In the genomic region with DNA sequence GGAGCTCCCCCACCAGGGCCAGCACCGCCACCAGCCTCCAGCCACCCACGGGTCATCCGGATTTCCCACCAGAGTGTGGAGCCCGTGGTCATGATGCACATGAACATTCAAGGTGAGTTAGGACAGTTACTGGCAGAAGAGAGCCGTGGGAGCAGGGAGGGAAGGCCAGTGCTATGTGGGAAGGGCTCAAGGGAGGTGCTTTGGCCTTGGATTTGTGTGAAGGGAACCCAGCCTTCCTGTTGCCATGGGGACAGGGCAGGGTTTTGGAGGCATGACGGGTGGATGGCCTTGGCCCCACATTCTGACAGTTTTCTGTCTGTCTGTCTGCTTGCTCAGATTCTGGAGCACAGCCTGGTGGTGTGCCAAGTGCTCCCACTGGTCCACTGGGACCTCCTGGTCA, we compare ENCODE assay signal across 34 mouse cellular contexts. TPM values are rescaled to one million over a fixed set of nuclear protein-coding genes. Genes with fewer than 3 reads are reported as not detected.
DNase-seq lines count a peak whose midpoint lies in the region; ATAC-seq and TF ChIP-seq lines count a peak whose summit lies in the region.
"Had no signal": no experiment of that assay in that cellular context is flagged by ENCODE, and none has a peak within 500 bp of the region (broad histone marks: within the 10 kb centered on the region; RNA-seq: fewer than 3 reads in every experiment).

No protein-coding gene starts in this region.

- H3K4me1 ChIP-seq in forebrain, embryonic 10.5 days, result peaks cover 6% of the 10 kb centered on the region
- peaks cover 20% of the 10 kb centered on the region for H3K4me1 ChIP-seq in forebrain, embryonic 13.5 days
- no peaks in the 10 kb centered on the region for H3K4me1 ChIP-seq in midbrain, postnatal 0 days (ENCODE audit: insufficient read depth, low read length)
- H3K4me1 ChIP-seq in kidney, adult 2 months (ENCODE audit: control insufficient read depth, insufficient read depth, low read length), result no peaks in the 10 kb centered on the region
- H3K4me1 ChIP-seq: stomach, embryonic 15.5 days had no signal

- intact Hi-C loops in left cerebral cortex, postnatal 4 days (cut with DNase I), result no loop called here

- no peaks in the 10 kb centered on the region for H3K27me3 ChIP-seq in forebrain, embryonic 10.5 days (ENCODE audit: poor library complexity, severe bottlenecking)
- no peaks in the 10 kb centered on the region for H3K27me3 ChIP-seq in forebrain, embryonic 13.5 days
- H3K27me3 ChIP-seq in midbrain, postnatal 0 days (ENCODE audit: insufficient read depth, low read length), result no peaks in the 10 kb centered on the region
- no peaks in the 10 kb centered on the region for H3K27me3 ChIP-seq in kidney, adult 2 months (replicated peaks; ENCODE audit: control insufficient read depth, insufficient read depth, low read length)
- H3K27me3 ChIP-seq: forebrain, embryonic 15.5 days; heart, embryonic 12.5 days; hindbrain, embryonic 15.5 days; kidney, embryonic 15.5 days; liver, embryonic 12.5 days; megakaryocyte, embryonic 14.5 days; midbrain, embryonic 12.5 days; stomach, embryonic 15.5 days had no signal

- H3K4me3 ChIP-seq in forebrain, embryonic 10.5 days, result 0 out of 2 replicates have a peak overlapping the region, but pooled peaks have one; percentile 7
- H3K4me3 ChIP-seq in forebrain, embryonic 13.5 days, result no peak overlapping the region
- H3K4me3 ChIP-seq in midbrain, postnatal 0 days (ENCODE audit: low read depth, low read length), result no peak overlapping the region
- H3K4me3 ChIP-seq in kidney, adult 2 months (ENCODE audit: insufficient read depth, low read depth, low read length), result no peak overlapping the region
- H3K4me3 ChIP-seq: forebrain, embryonic 15.5 days; heart, adult 2 months; heart, embryonic 12.5 days; hindbrain, embryonic 15.5 days; kidney, embryonic 15.5 days; layer of hippocampus, adult 2 months; liver, embryonic 12.5 days; megakaryocyte, embryonic 14.5 days; midbrain, embryonic 12.5 days; stomach, embryonic 15.5 days had no signal

- no peak for DNase-seq in forebrain, embryonic 10.5 days (ENCODE audit: extremely low spot score, low spot score)
- DNase-seq in R1 (ENCODE audit: low read depth, low spot score), result peak; percentile 66
- DNase-seq in adrenal gland, adult 2 months, result peak; percentile 94
- DNase-seq in adrenal gland, postnatal 36 days, result peak; percentile 91 to 92
- no peak for DNase-seq in midbrain, postnatal 0 days (ENCODE audit: low spot score)
- no peak for DNase-seq in left cerebral cortex, postnatal 4 days
- DNase-seq in kidney, adult 2 months, result no peak
- DNase-seq: cerebellum, adult 8-10 months; cerebellum, postnatal 36 days; gastrocnemius, postnatal 36 days; heart, adult 2 months; heart, postnatal 4 days; kidney, adult 11 months; kidney, postnatal 25 days; liver, postnatal 0 days; lung, postnatal 4 days; retina, postnatal 1 day; right cerebral cortex, postnatal 14 days; thymus, adult 2 months had no signal

- no peak overlapping the region for H3K9ac ChIP-seq in forebrain, embryonic 13.5 days
- H3K9ac ChIP-seq in midbrain, postnatal 0 days (replicated peaks; ENCODE audit: low read length, poor library complexity, severe bottlenecking), result no peak overlapping the region
- H3K9ac ChIP-seq: forebrain, embryonic 15.5 days; heart, embryonic 12.5 days; hindbrain, embryonic 15.5 days; kidney, embryonic 15.5 days; liver, embryonic 12.5 days; liver, postnatal 0 days; midbrain, embryonic 12.5 days; stomach, embryonic 15.5 days had no signal

- WGBS in forebrain, embryonic 10.5 days, result 92% methylated on average over 6 of the region's 6 CpGs
- 92% methylated on average over 6 of the region's 6 CpGs for WGBS in forebrain, embryonic 13.5 days
- 84% methylated on average over 6 of the region's 6 CpGs for WGBS in midbrain, postnatal 0 days
- 91% methylated on average over 6 of the region's 6 CpGs for WGBS in kidney, adult 2 months

- no peak for TF ChIP-seq POLR2A in kidney, adult 2 months (IDR thresholded peaks at IDR 0.05; ENCODE audit: low read depth, low read length)

- no peak overlapping the region for H3K4me2 ChIP-seq in forebrain, embryonic 13.5 days
- no peak overlapping the region for H3K4me2 ChIP-seq in midbrain, postnatal 0 days (ENCODE audit: low read depth, low read length, poor library complexity, severe bottlenecking)
- H3K4me2 ChIP-seq: forebrain, embryonic 15.5 days; heart, embryonic 12.5 days; hindbrain, embryonic 15.5 days; kidney, embryonic 15.5 days; liver, embryonic 12.5 days; midbrain, embryonic 12.5 days; stomach, embryonic 15.5 days had no signal

- peaks cover 98% of the 10 kb centered on the region for H3K36me3 ChIP-seq in forebrain, embryonic 10.5 days (replicated peaks)
- peaks cover 91% of the 10 kb centered on the region for H3K36me3 ChIP-seq in forebrain, embryonic 13.5 days (ENCODE audit: poor library complexity, severe bottlenecking)
- H3K36me3 ChIP-seq in midbrain, postnatal 0 days (ENCODE audit: insufficient read depth, low read length), result peaks cover 84% of the 10 kb centered on the region
- H3K36me3 ChIP-seq in kidney, adult 2 months (ENCODE audit: control insufficient read depth, insufficient read depth, low read length), result peaks cover 19% of the 10 kb centered on the region

- no peak for ATAC-seq in forebrain, embryonic 13.5 days
- no peak for ATAC-seq in midbrain, postnatal 0 days (ENCODE audit: low FRiP score)
- ATAC-seq: forebrain, embryonic 15.5 days; inflammation-experienced regulatory T-cells, adult 6 months; liver, embryonic 12.5 days; liver, postnatal 0 days had no signal

- TF ChIP-seq CTCF in midbrain, postnatal 0 days (IDR thresholded peaks at IDR 0.05), result no peak
- TF ChIP-seq CTCF in kidney, adult 2 months (conservative IDR thresholded peaks at IDR 0.05; ENCODE audit: insufficient read depth, insufficient read length, low read depth, low read length), result no peak

- H3K9me3 ChIP-seq in forebrain, embryonic 10.5 days, result peaks cover 4% of the 10 kb centered on the region; the same call in 1 of the 2 replicates
- no peaks in the 10 kb centered on the region for H3K9me3 ChIP-seq in forebrain, embryonic 13.5 days (replicated peaks)
- no peaks in the 10 kb centered on the region for H3K9me3 ChIP-seq in midbrain, postnatal 0 days (ENCODE audit: low read length)
- H3K9me3 ChIP-seq: forebrain, embryonic 15.5 days; hindbrain, embryonic 15.5 days; kidney, embryonic 15.5 days; liver, embryonic 12.5 days; midbrain, embryonic 12.5 days; stomach, embryonic 15.5 days had no signal

- no peak overlapping the region for H3K27ac ChIP-seq in forebrain, embryonic 10.5 days
- no peak overlapping the region for H3K27ac ChIP-seq in forebrain, embryonic 13.5 days
- H3K27ac ChIP-seq in midbrain, postnatal 0 days (ENCODE audit: low read depth, low read length), result no peak overlapping the region
- no peak overlapping the region for H3K27ac ChIP-seq in kidney, adult 2 months (ENCODE audit: insufficient read depth, low read depth, low read length)
- H3K27ac ChIP-seq: forebrain, embryonic 15.5 days; heart, adult 2 months; hindbrain, embryonic 15.5 days; kidney, embryonic 15.5 days; layer of hippocampus, adult 2 months; liver, embryonic 12.5 days; midbrain, embryonic 12.5 days; stomach, embryonic 15.5 days had no signal

RNA-seq across cellular contexts. Expression of gene Bag6, which starts 7.0 kb away (rescaled TPM):
- polyA plus RNA-seq in forebrain, embryonic 10.5 days (2016; fragmentation: Nextera tagmentation; extraction: Ambion mirVana), result 65.9 and 69.0 TPM in 2 replicates
- polyA plus RNA-seq in forebrain, embryonic 13.5 days (2015; fragmentation: Nextera tagmentation; extraction: Ambion mirVana), result 82.5 and 82.6 TPM in 2 replicates
- total RNA-seq in adrenal gland, adult 2 months (2021), result 100 to 1,000 TPM; 389 to 403 TPM
- polyA plus RNA-seq in adrenal gland, adult 2 months (2012; rRNA removed), result 433 and 470 TPM in 2 replicates
- total RNA-seq in adrenal gland, postnatal 36 days (2021), result 100 to 1,000 TPM; 372 to 389 TPM
- 330 and 339 TPM in 2 replicates for total RNA-seq in midbrain, postnatal 0 days (2014; rRNA removed)
- 62.3 and 68.9 TPM in 2 replicates for polyA plus RNA-seq in midbrain, postnatal 0 days (2015; fragmentation: Nextera tagmentation; extraction: Ambion mirVana)
- total RNA-seq in left cerebral cortex, postnatal 4 days (2021), result 100 to 1,000 TPM; 395 to 410 TPM
- 145 and 160 TPM in 2 replicates for polyA plus RNA-seq in kidney, adult 2 months (2012; rRNA removed)

RNA-seq across cellular contexts. Expression of gene Apom, which starts 10.1 kb away (rescaled TPM):
- 0.74 and 0.97 TPM in 2 replicates for polyA plus RNA-seq in forebrain, embryonic 10.5 days (2016; fragmentation: Nextera tagmentation; extraction: Ambion mirVana)
- 0.93 and 0.99 TPM in 2 replicates for polyA plus RNA-seq in forebrain, embryonic 13.5 days (2015; fragmentation: Nextera tagmentation; extraction: Ambion mirVana)
- total RNA-seq in adrenal gland, adult 2 months (2021), result under 1 TPM in 1 of 2 experiments, not detected in 1; 0.78 TPM
- 0.22 TPM in 1 of 2 replicates, not detected in the other for polyA plus RNA-seq in adrenal gland, adult 2 months (2012; rRNA removed)
- total RNA-seq in adrenal gland, postnatal 36 days (2021), result not detected
- 0.44 TPM in 1 of 2 replicates, not detected in the other for total RNA-seq in midbrain, postnatal 0 days (2014; rRNA removed)
- 0.22 TPM in 1 of 2 replicates, not detected in the other for polyA plus RNA-seq in midbrain, postnatal 0 days (2015; fragmentation: Nextera tagmentation; extraction: Ambion mirVana)
- total RNA-seq in left cerebral cortex, postnatal 4 days (2021), result under 1 TPM in 1 of 2 experiments, not detected in 1; 0.52 TPM
- 138 and 157 TPM in 2 replicates for polyA plus RNA-seq in kidney, adult 2 months (2012; rRNA removed)
- total RNA-seq: gastrocnemius, adult 18-20 months; gastrocnemius, postnatal 36 days; heart, adult 2 months; heart, postnatal 4 days; layer of hippocampus, postnatal 25 days; left cerebral cortex, adult 8-10 months; left cerebral cortex, postnatal 36 days had no signal
- polyA plus RNA-seq: heart, adult 2 months; inflammation-experienced regulatory T-cells, adult 6 months had no signal

RNA-seq across cellular contexts. Expression of gene D17H6S53E, which starts 15.8 kb away (rescaled TPM):
- polyA plus RNA-seq in forebrain, embryonic 10.5 days (2016; fragmentation: Nextera tagmentation; extraction: Ambion mirVana), result 7.8 and 10.6 TPM in 2 replicates
- 8.3 and 8.6 TPM in 2 replicates for polyA plus RNA-seq in forebrain, embryonic 13.5 days (2015; fragmentation: Nextera tagmentation; extraction: Ambion mirVana)
- total RNA-seq in adrenal gland, adult 2 months (2021), result 10 to 100 TPM; 23.4 to 32.0 TPM
- polyA plus RNA-seq in adrenal gland, adult 2 months (2012; rRNA removed), result 27.7 and 45.5 TPM in 2 replicates
- total RNA-seq in adrenal gland, postnatal 36 days (2021), result 10 to 100 TPM; 25.0 to 29.5 TPM
- total RNA-seq in midbrain, postnatal 0 days (2014; rRNA removed), result 10.7 and 28.0 TPM in 2 replicates
- polyA plus RNA-seq in midbrain, postnatal 0 days (2015; fragmentation: Nextera tagmentation; extraction: Ambion mirVana), result 9.6 and 10.3 TPM in 2 replicates
- total RNA-seq in left cerebral cortex, postnatal 4 days (2021), result 10 to 100 TPM; 19.8 to 20.1 TPM
- 10.7 and 12.9 TPM in 2 replicates for polyA plus RNA-seq in kidney, adult 2 months (2012; rRNA removed)

RNA-seq across cellular contexts. Expression of gene Csnk2b, which starts 20.1 kb away (rescaled TPM):
- polyA plus RNA-seq in forebrain, embryonic 10.5 days (2016; fragmentation: Nextera tagmentation; extraction: Ambion mirVana), result 290 and 303 TPM in 2 replicates
- polyA plus RNA-seq in forebrain, embryonic 13.5 days (2015; fragmentation: Nextera tagmentation; extraction: Ambion mirVana), result 339 and 356 TPM in 2 replicates
- total RNA-seq in adrenal gland, adult 2 months (2021), result 100 to 1,000 TPM; 212 to 337 TPM
- polyA plus RNA-seq in adrenal gland, adult 2 months (2012; rRNA removed), result 358 and 360 TPM in 2 replicates
- total RNA-seq in adrenal gland, postnatal 36 days (2021), result 100 to 1,000 TPM; 207 to 209 TPM
- total RNA-seq in midbrain, postnatal 0 days (2014; rRNA removed), result 245 and 287 TPM in 2 replicates
- polyA plus RNA-seq in midbrain, postnatal 0 days (2015; fragmentation: Nextera tagmentation; extraction: Ambion mirVana), result 325 and 332 TPM in 2 replicates
- total RNA-seq in left cerebral cortex, postnatal 4 days (2021), result 100 to 1,000 TPM; 210 to 214 TPM
- 434 and 474 TPM in 2 replicates for polyA plus RNA-seq in kidney, adult 2 months (2012; rRNA removed)

RNA-seq across cellular contexts. Expression of gene Gpank1, which starts 20.7 kb away (rescaled TPM):
- 33.9 and 42.2 TPM in 2 replicates for polyA plus RNA-seq in forebrain, embryonic 10.5 days (2016; fragmentation: Nextera tagmentation; extraction: Ambion mirVana)
- polyA plus RNA-seq in forebrain, embryonic 13.5 days (2015; fragmentation: Nextera tagmentation; extraction: Ambion mirVana), result 32.4 and 33.3 TPM in 2 replicates
- total RNA-seq in adrenal gland, adult 2 months (2021), result 10 to 100 TPM; 12.4 to 12.8 TPM
- 13.3 and 15.8 TPM in 2 replicates for polyA plus RNA-seq in adrenal gland, adult 2 months (2012; rRNA removed)
- 10 to 100 TPM; 11.1 to 12.1 TPM for total RNA-seq in adrenal gland, postnatal 36 days (2021)
- total RNA-seq in midbrain, postnatal 0 days (2014; rRNA removed), result 11.7 and 17.0 TPM in 2 replicates
- polyA plus RNA-seq in midbrain, postnatal 0 days (2015; fragmentation: Nextera tagmentation; extraction: Ambion mirVana), result 20.2 and 21.0 TPM in 2 replicates
- total RNA-seq in left cerebral cortex, postnatal 4 days (2021), result 10 to 100 TPM; 10.7 to 12.1 TPM
- polyA plus RNA-seq in kidney, adult 2 months (2012; rRNA removed), result 15.1 and 15.5 TPM in 2 replicates

Comparison
In these comparisons a context has a peak if more than half of its experiments do, and no peak if none do; other contexts are left out.
1. DNase-seq: peak in R1 (single experiment), adrenal gland, adult 2 months (single experiment) and adrenal gland, postnatal 36 days (2 of 2); none in forebrain, embryonic 10.5 days (single experiment), midbrain, postnatal 0 days (single experiment), left cerebral cortex, postnatal 4 days (single experiment) and kidney, adult 2 months (single experiment).
2. RNA of gene Apom, which starts 10.1 kb away (polyA plus RNA-seq): 138 to 157 TPM in kidney, adult 2 months; 0.93 to 0.99 TPM in forebrain, embryonic 13.5 days, 0.74 to 0.97 TPM in forebrain, embryonic 10.5 days, 0.22 TPM in adrenal gland, adult 2 months and 0.22 TPM in midbrain, postnatal 0 days; every median in the first group is over 10 times any median in the second.